Mouse (Mus musculus) layer of hippocampus, postnatal 25 days (tissue): ENCODE measurements around the gene Cd200r1. TPM values are rescaled to one million over a fixed set of nuclear protein-coding genes. Genes with fewer than 3 reads are reported as not detected.
"Not testable (repeated sequence)": the region's sequence is repeated elsewhere in the genome, so short reads cannot be mapped to it uniquely, and the experiment has no call there.

Source experiments
- DNase-seq, 2 experiments: peaks; one replicate each; pipeline ENCODE4 v3.0.0; 2022; ENCODE audit warnings: mixed read lengths in 2 of 2, low spot score in 1 of 2; ENCODE audit errors: extremely low spot score in 1 of 2
- total RNA-seq, 2 experiments: library from RNA; stranded (reverse); gene quantifications; 2 replicates each; pipeline ENCODE4 v1.2.3; 2021

Gene Cd200r1
- total RNA-seq, 2 experiments from 2014 or later: 0.40 TPM; not detected in 1

GRCm38 (mm10) chr16:44761811-44762210, 3.7 kb upstream of the Cd200r1 start:
- DNase-seq: no peak

- DNase-seq: no peak
Observed at GRCm38 (mm10) chr16:44766320-44766892, 870 bp downstream of the Cd200r1 start.

- no peak for DNase-seq
Observed at GRCm38 (mm10) chr16:44767506-44767905, 2.0 kb downstream of the Cd200r1 start.

GRCm38 (mm10) chr16:44767967-44768366, 2.4 kb downstream of the Cd200r1 start:
- DNase-seq: no peak

- no peak for DNase-seq
Observed at GRCm38 (mm10) chr16:44772577-44772976, 7.0 kb downstream of the Cd200r1 start.

- DNase-seq: no peak
Observed at GRCm38 (mm10) chr16:44773673-44774072, 8.1 kb downstream of the Cd200r1 start.

- DNase-seq: no peak
Observed at GRCm38 (mm10) chr16:44774201-44774600, 8.7 kb downstream of the Cd200r1 start.

- no peak for DNase-seq
Observed at GRCm38 (mm10) chr16:44778538-44779147, 13.1 kb downstream of the Cd200r1 start.

GRCm38 (mm10) chr16:44779494-44779893, 14.0 kb downstream of the Cd200r1 start:
- no peak for DNase-seq

- no peak for DNase-seq
Observed at GRCm38 (mm10) chr16:44780751-44781150, 15.2 kb downstream of the Cd200r1 start.

- no peak for DNase-seq
Observed at GRCm38 (mm10) chr16:44786934-44787333, 21.4 kb downstream of the Cd200r1 start.

- no peak for DNase-seq
Observed at GRCm38 (mm10) chr16:44794416-44794815, 28.9 kb downstream of the Cd200r1 start.

GRCm38 (mm10) chr16:44805976-44806375, 40.4 kb downstream of the Cd200r1 start:
- no peak for DNase-seq

- not testable (repeated sequence) for DNase-seq
Observed at GRCm38 (mm10) chr16:44810223-44810622, 44.7 kb downstream of the Cd200r1 start.

- DNase-seq: no peak
Observed at GRCm38 (mm10) chr16:44811544-44811943, 46.0 kb downstream of the Cd200r1 start, which contains the start of gene Cd200r4. Cd200r4 (plus strand) TSS chr16:44811733.

GRCm38 (mm10) chr16:44812468-44813065, 47.0 kb downstream of the Cd200r1 start:
- no peak for DNase-seq

- DNase-seq: no peak
Observed at GRCm38 (mm10) chr16:44818010-44818409, 52.5 kb downstream of the Cd200r1 start.

- DNase-seq: no peak
Observed at GRCm38 (mm10) chr16:44820545-44820944, 55.0 kb downstream of the Cd200r1 start.

GRCm38 (mm10) chr16:44832286-44832685, 66.8 kb downstream of the Cd200r1 start:
- DNase-seq: no peak

- not testable (repeated sequence) for DNase-seq
Observed at GRCm38 (mm10) chr16:44833189-44833588, 67.7 kb downstream of the Cd200r1 start.
